Mouse (Mus musculus) adrenal gland, postnatal 25 days (tissue): ENCODE measurements around the gene Lman1l. TPM values are rescaled to one million over a fixed set of nuclear protein-coding genes. Genes with fewer than 3 reads are reported as not detected.
A peak's percentile ranks its signal among the peaks of the same experiment; 100 is the strongest.

Source experiments
- DNase-seq: peaks from one replicate; pipeline ENCODE4 v3.0.0; 2021; ENCODE audit warnings: mixed read lengths
- total RNA-seq: library from RNA; stranded (reverse); gene quantifications from 2 replicates; pipeline ENCODE4 v1.2.3, GENCODE M21; 2021

Lman1l gene
- total RNA-seq, 1 experiment from 2014 or later = not detected

- no peak for DNase-seq
Measured at GRCm38 (mm10) chr9:57577144-57577849, 43.3 kb downstream of the Lman1l start.

GRCm38 (mm10) chr9:57575577-57575976 is 45.0 kb downstream of the Lman1l start:
- no peak for DNase-seq

GRCm38 (mm10) chr9:57574397-57574796 is 46.2 kb downstream of the Lman1l start:
- no peak for DNase-seq

GRCm38 (mm10) chr9:57568500-57568899 is 52.1 kb downstream of the Lman1l start:
- DNase-seq = no peak

GRCm38 (mm10) chr9:57566846-57567245 is 53.7 kb downstream of the Lman1l start:
- DNase-seq = no peak

- DNase-seq = no peak
Measured at GRCm38 (mm10) chr9:57565741-57566221, 54.8 kb downstream of the Lman1l start.

GRCm38 (mm10) chr9:57564609-57565008 is 56.0 kb downstream of the Lman1l start:
- DNase-seq = no peak

GRCm38 (mm10) chr9:57562896-57563372 is 57.6 kb downstream of the Lman1l start:
- DNase-seq = no peak

- no peak for DNase-seq
Measured at GRCm38 (mm10) chr9:57561711-57562099, 58.9 kb downstream of the Lman1l start.

- peak; percentile 94 for DNase-seq
Measured at GRCm38 (mm10) chr9:57560861-57561710, 59.5 kb downstream of the Lman1l start, which contains the start of gene Scamp2. Gene Scamp2, plus strand, starts transcription at chr9:57560943.

GRCm38 (mm10) chr9:57560263-57560662 is 60.3 kb downstream of the Lman1l start:
- DNase-seq = no peak

- no peak for DNase-seq
Measured at GRCm38 (mm10) chr9:57559568-57559967, 61.0 kb downstream of the Lman1l start.

- DNase-seq = no peak
Measured at GRCm38 (mm10) chr9:57558625-57559024, 61.9 kb downstream of the Lman1l start.

GRCm38 (mm10) chr9:57557215-57557614 is 63.4 kb downstream of the Lman1l start:
- no peak for DNase-seq

Other genes starting within 250 kb of the Lman1l start
- gene Ppcdc, start 180.7 kb downstream of the Lman1l start, total RNA-seq = 17.4 and 31.5 TPM in 2 replicates
- 10.8 and 14.4 TPM in 2 replicates for gene Scamp5, start 152.7 kb downstream of the Lman1l start, total RNA-seq
- gene Rpp25, start 116.7 kb downstream of the Lman1l start, total RNA-seq = 5.0 and 6.5 TPM in 2 replicates
- 410 and 447 TPM in 2 replicates for gene Cox5a, start 99.5 kb downstream of the Lman1l start, total RNA-seq
- 25.2 and 29.2 TPM in 2 replicates for gene Fam219b, start 83.2 kb downstream of the Lman1l start, total RNA-seq
- 37.2 and 46.9 TPM in 2 replicates for gene Mpi, start 68.0 kb downstream of the Lman1l start, total RNA-seq
- 54.6 and 67.0 TPM in 2 replicates for gene Scamp2, start 59.8 kb downstream of the Lman1l start, total RNA-seq
- gene Ulk3, start 31.3 kb downstream of the Lman1l start, total RNA-seq = 18.3 and 27.5 TPM in 2 replicates
- not detected in 2 replicates for gene Cplx3, start 14.5 kb downstream of the Lman1l start, total RNA-seq
- gene Csk, start 32.9 kb upstream of the Lman1l start, total RNA-seq = 70.4 and 105 TPM in 2 replicates
- 5.5 TPM in 1 of 2 replicates, not detected in the other for gene Cyp1a2, start 62.9 kb upstream of the Lman1l start, total RNA-seq
- gene Cyp1a1, start 67.2 kb upstream of the Lman1l start, total RNA-seq = 0.12 and 0.57 TPM in 2 replicates
- 10.5 and 11.2 TPM in 2 replicates for gene Edc3, start 87.8 kb upstream of the Lman1l start, total RNA-seq
- 71.1 and 91.1 TPM in 2 replicates for gene Clk3, start 145.1 kb upstream of the Lman1l start, total RNA-seq
- gene Arid3b, start 216.0 kb upstream of the Lman1l start, total RNA-seq = 3.9 and 4.9 TPM in 2 replicates